Mouse (Mus musculus): Measurements from ENCODE around the gene Trim67.
A peak's percentile ranks its signal among the peaks of the same experiment; 100 is the strongest.
"Not testable (repeated sequence)": the region's sequence is repeated elsewhere in the genome, so short reads cannot be mapped to it uniquely, and the experiment has no call there.

Gene Trim67

GRCm38 (mm10) chr8:124836273-124836672 is 43.4 kb downstream of the Trim67 start:
- no peak for DNase-seq

- DNase-seq = no peak
Observed at GRCm38 (mm10) chr8:124836907-124837306, 44.0 kb downstream of the Trim67 start.

- no peak for DNase-seq
Observed at GRCm38 (mm10) chr8:124837956-124838355, 45.1 kb downstream of the Trim67 start.

DNA sequence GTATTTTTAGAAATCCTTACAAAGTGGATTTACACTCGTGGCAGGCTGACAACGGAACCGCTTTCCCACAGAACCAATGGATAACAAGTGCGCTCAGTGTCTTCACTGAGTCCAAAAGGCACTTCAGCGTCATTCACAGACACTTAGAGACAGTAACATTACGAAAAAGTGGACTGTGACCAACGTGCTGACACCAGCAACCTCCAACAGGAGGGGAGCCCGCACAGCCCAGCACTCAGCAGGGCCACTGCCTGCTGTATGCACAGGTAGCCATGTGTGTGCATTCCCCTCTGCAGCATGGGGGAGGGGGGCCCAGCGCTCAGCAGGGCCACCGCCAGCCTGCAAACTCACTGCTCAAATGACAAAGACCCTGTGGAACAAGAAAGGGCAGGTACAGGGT is 46.5 kb downstream of the Trim67 start:
- no peak for DNase-seq

DNA sequence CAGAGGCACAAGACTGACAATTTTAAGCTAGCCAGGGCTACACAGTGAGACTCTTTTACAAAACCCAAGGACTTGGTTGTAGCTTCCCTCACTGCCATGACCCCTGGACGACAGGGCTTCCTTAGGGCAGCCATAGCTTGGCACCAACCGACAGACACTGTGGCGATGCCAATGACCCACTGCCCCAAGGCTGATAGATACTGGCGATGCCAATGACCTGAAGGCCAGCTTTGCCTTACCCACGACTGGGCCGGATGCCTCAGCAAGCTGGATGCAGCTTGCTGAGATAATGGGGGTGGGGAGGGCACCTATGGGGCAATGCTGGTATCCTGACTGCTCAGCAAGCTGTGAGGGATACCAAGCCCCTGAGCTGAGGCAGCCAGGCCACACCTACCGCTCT is 48.0 kb downstream of the Trim67 start:
- DNase-seq = no peak

GRCm38 (mm10) chr8:124841775-124842174 is 48.9 kb downstream of the Trim67 start:
- no peak for DNase-seq

DNA sequence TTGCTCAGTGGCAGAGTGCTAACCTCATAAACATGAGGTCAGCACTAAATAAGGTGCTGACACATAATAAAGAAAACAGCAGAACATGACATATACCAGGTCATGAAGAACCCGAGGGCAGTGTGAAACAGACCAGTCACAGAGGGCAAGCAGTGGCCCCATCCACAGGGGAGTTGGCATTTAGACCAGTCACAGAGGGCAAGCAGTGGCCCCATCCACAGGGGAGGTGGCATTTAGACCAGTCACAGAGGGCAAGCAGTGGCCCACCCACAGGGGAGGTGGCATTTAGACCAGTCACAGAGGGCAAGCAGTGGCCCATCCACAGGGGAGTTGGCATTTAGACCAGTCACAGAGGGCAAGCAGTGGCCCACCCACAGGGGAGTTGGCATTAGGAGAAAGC is 50.0 kb downstream of the Trim67 start:
- not testable (repeated sequence) for DNase-seq

DNA sequence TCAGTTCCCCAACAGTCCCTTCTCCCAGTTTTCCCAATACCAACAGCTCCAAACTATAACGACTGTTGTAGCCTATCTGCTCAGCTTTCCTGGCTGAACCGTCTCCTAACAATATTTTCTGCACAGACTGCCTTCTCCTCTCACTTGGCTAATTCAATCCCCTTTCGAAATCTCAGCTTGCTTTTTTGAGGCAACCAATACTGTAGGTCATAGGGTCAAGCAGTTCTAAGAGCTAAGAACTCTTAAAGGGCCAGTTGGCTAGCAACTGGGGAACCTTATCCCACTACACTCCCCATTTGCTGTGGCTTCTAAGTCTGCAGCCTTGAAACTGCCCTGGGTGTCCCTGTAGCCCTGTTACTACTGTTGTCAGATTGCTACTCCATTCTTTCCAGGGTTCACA is 52.2 kb downstream of the Trim67 start:
- DNase-seq = peak in 1 of 2 experiments; percentile 68

GRCm38 (mm10) chr8:124845573-124845972 is 52.7 kb downstream of the Trim67 start:
- DNase-seq = no peak

- DNase-seq = no peak
Observed at GRCm38 (mm10) chr8:124853511-124853910, 60.6 kb downstream of the Trim67 start.

- DNase-seq = peak; percentile 32 to 47
Observed at GRCm38 (mm10) chr8:124859466-124859865, 66.6 kb downstream of the Trim67 start.

DNA sequence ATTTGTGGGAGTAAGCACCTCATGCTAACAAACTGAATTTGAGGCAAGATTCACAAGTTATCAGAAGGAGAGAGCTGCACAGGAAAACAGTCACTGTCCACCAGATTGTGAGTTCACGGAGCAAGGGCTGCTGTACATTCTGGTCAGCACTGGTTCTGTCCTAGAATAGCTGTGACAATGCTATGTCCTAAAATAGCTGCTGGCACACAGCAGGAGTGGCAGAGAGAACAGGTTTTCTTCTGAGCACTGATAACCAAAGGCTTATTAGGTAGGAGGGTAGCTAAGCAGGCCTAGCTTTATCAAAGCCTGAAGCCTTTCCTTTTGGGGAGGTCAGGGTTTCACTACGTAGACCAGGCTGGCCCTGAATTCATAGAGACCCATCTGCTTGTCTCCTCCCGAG is 67.3 kb downstream of the Trim67 start:
- no peak for DNase-seq

DNA sequence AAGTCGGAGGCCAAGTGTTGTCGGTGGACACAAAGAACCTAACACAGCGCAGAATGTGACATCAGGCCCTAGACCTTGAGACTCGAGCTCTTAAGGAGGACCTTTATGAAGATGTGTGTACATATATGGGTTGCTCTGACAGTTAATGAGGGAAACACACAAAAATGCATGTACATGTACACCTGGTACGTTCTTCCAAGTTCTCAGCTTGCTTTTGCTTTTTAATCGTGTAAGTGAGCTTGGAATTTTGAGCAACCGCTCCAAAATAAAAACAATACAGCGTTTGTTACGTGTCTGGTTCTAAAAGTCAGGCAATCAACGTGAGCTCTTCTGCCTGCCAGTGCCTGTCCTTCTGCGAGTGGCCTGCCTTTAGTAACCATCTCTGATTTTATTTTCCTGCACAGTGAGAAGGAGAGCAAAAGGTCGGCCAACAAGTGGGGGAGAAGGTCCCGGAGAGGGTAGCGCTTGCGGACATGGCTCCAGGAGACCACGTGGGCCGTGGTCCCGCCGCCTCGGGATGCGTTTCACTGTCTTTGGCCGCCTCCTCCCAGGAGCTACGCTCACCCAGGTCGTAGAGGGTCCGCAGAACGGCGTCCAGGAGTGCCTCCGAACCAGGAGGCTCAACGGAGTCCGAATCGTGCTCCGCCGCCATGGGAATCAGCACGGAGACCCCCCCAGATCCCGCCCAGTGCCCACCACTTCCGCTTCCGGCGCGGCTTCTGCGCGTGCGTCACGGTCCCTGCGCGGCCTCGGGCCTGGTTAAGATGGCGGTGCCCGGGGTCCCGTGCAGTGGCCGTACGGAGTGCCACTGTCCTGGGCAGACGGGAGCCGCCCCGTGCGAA is 69.7 kb downstream of the Trim67 start, which contains the start of the genes Gnpat and 2810004N23Rik:
TSS of gene Gnpat (plus strand) at position 713 of the 842 bp plus-strand sequence.
TSS of gene 2810004N23Rik (minus strand) at position 800 of the 842 bp plus-strand sequence.
- DNase-seq = peak; percentile 91 to 94

- DNase-seq = no peak
Observed at GRCm38 (mm10) chr8:124863163-124863677, 70.3 kb downstream of the Trim67 start.

- no peak for DNase-seq
Observed at GRCm38 (mm10) chr8:124863729-124864128, 70.8 kb downstream of the Trim67 start.

GRCm38 (mm10) chr8:124866669-124867068 is 73.8 kb downstream of the Trim67 start:
- no peak for DNase-seq

GRCm38 (mm10) chr8:124867126-124867525 is 74.2 kb downstream of the Trim67 start:
- DNase-seq = no peak

DNA sequence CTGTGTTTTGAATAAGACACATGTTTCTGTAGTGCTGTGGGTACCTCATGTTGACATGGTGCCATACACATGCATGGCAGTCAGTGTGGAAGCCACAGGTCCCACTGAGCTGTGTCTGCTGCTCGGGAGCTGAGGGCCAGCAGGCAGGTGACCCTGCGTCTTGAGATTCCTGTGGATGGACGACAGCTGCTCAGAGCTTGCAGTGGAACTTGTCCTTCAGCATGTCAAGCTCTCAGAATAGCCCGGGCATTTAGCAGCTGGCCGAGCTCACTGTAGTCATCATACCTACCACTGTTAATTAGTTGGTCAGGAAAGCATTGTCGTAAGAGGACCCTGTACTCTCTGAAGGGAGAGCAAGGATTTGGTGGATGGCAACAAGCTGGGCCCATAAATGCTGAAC is 76.8 kb downstream of the Trim67 start:
- no peak for DNase-seq

- DNase-seq = no peak
Observed at GRCm38 (mm10) chr8:124871474-124871873, 78.6 kb downstream of the Trim67 start.

GRCm38 (mm10) chr8:124872081-124872480 is 79.2 kb downstream of the Trim67 start:
- DNase-seq = no peak

DNA sequence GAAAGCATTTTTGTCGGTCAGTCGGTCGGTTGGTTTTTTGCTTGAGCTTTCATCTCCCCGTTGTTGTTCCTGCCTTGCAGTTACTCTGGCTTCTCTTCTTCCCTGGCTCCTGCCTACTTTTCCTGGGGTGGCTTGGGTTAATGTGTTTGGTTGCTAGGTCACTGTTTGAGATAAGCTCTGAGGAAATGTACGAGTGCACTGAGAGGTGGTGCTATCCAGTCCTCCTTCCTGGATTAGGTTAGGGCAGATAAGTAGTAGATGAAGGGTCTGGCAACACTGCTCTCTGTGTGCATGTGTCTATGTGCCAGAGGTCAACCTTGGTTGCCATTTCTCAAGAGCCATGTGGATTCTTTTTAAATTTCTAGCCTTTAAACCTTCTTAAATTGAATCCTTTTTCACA is 79.8 kb downstream of the Trim67 start:
- peak; percentile 17 to 49 for DNase-seq

GRCm38 (mm10) chr8:124878141-124878540 is 85.2 kb downstream of the Trim67 start:
- no peak for DNase-seq

DNA sequence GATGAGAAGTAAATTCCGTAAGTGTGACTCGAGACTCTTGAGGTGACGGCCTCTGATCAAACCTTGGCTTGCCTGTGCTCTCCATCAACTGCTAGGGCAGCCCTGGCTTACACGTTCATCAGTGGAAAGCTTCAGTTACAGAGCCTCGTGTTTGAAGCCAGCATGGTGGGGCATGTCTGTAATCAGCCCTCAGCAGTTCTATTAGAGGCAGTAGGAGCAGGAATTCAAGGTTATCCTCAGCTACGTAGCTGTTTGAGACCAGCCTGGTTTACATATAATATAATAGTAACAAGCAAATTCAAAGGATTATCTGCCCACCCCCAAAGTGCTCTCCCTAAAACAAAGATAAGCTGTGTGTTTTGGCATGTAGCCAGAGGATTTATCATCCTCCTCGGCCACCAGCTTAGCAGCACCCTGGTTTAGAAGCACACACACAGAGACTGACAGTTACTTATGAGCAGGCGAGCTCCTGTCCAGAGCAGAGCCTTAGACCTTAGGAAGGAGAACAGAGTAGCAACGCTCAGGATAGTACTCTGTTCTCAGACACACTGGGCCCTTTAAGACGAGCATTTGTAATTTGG is 86.1 kb downstream of the Trim67 start:
- DNase-seq = no peak
